Mouse (Mus musculus) heart, embryonic 11.5 days (tissue): ENCODE data around the gene Hist1h4n. TPM values are rescaled to one million over a fixed set of nuclear protein-coding genes. Genes with fewer than 3 reads are reported as not detected.
"Not testable (repeated sequence)": the region's sequence is repeated elsewhere in the genome, so short reads cannot be mapped to it uniquely, and the experiment has no call there.

Source experiments
- ATAC-seq: fragments of 200-750 bp; cut with Nextera tagmentation; replicated peaks from 2 replicates; pipeline ENCODE4 v1.8.0; 2017; ENCODE audit warnings: moderate library complexity; ENCODE audit not compliant: insufficient number of reproducible peaks, low FRiP score, low TSS enrichment
- H3K27ac ChIP-seq: fragments of 300-500 bp; sonication (generic); 2 replicates; pipeline ENCODE4 v1.5.1; 2014; ENCODE audit warnings: mild to moderate bottlenecking, low read depth, low read length
- H3K27me3 ChIP-seq: fragments of 300-500 bp; sonication (generic); 2 replicates; pipeline ENCODE4 v1.6.1; 2014; ENCODE audit warnings: mild to moderate bottlenecking, low read length, mixed read lengths; ENCODE audit not compliant: control insufficient read depth, insufficient read depth
- H3K36me3 ChIP-seq: fragments of 300-500 bp; sonication (generic); 2 replicates; pipeline ENCODE4 v1.6.1; 2014; ENCODE audit warnings: mild to moderate bottlenecking, low read length, moderate library complexity, mixed read lengths; ENCODE audit not compliant: control insufficient read depth, insufficient read depth
- H3K4me1 ChIP-seq: fragments of 300-500 bp; sonication (generic); 2 replicates; pipeline ENCODE4 v1.6.1; 2014; ENCODE audit warnings: low read length; ENCODE audit not compliant: control insufficient read depth, insufficient read depth
- H3K4me2 ChIP-seq: fragments of 300-500 bp; sonication (generic); 2 replicates; pipeline ENCODE4 v1.6.1; 2014; ENCODE audit warnings: mild to moderate bottlenecking, moderate library complexity
- H3K4me3 ChIP-seq: fragments of 300-500 bp; sonication (generic); 2 replicates; pipeline ENCODE4 v1.5.1; 2014; ENCODE audit warnings: low read depth, low read length
- H3K9ac ChIP-seq: fragments of 300-500 bp; sonication (generic); 2 replicates; pipeline ENCODE4 v1.6.1; 2014; ENCODE audit warnings: mild to moderate bottlenecking, low read depth, low read length, moderate library complexity
- H3K9me3 ChIP-seq: fragments of 300-500 bp; sonication (generic); replicated peaks from 2 replicates; pipeline ENCODE4 v1.6.1; 2016; ENCODE audit warnings: low read length; ENCODE audit not compliant: control insufficient read depth
- WGBS: fragments of 180-500 bp; shearing (Covaris S2); extraction: QIAGEN DNeasy Blood & Tissue Kit; methylation state at CpG from one replicate; pipeline ENCODE4 v1.1.7; 2014; ENCODE audit not compliant: insufficient replicate concordance; 5-methylcytosine and 5-hydroxymethylcytosine counted together
- polyA plus RNA-seq: library from polyadenylated mRNA; unstranded; fragments of >200 nt; fragmentation: Nextera tagmentation; extraction: Ambion mirVana; gene quantifications from 2 replicates; pipeline ENCODE4 v1.2.1, GENCODE M21; 2014

The Hist1h4n gene
- polyA plus RNA-seq, 1 experiment from 2014 or later, result 10.5 TPM

DNA sequence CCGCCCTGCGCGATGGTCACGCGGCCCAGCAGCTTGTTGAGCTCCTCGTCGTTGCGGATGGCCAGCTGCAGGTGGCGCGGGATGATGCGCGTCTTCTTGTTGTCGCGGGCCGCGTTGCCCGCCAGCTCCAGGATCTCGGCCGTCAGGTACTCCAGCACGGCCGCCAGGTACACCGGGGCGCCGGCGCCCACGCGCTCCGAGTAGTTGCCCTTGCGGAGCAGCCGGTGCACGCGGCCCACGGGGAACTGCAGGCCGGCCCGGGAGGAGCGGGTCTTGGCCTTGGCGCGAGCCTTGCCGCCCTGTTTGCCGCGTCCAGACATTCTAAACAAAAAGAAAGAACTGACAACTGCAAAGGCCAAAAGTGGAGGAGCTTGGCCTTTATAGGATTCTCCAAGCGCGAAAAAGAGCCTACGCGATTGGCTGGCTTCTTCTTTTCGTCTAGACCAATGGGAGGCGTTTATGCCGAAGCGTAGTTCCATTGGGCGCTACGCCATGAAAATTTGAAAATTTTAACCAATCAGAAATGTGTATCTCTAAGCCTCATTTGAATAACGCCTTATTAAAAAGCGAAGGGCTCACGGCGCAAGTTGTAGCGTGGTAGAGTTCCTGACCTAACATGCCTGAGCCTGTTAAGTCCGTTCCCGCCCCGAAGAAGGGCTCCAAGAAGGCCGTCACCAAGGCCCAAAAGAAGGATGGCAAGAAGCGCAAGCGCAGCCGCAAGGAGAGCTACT, 44.9 kb downstream of the Hist1h4n start, which contains the start of the genes Hist1h2an and Hist1h2bp:
Gene Hist1h2an, minus strand, starts transcription at position 320 of the 731 bp plus-strand sequence.
Gene Hist1h2bp, plus strand, starts transcription at position 563 of the 731 bp plus-strand sequence.
- peak within 1 kb of the TSS; percentile 84 for H3K27ac ChIP-seq
- H3K9me3 ChIP-seq, H3K27me3 ChIP-seq, H3K36me3 ChIP-seq: not testable (repeated sequence)
- peak; percentile 95 for ATAC-seq
- peak within 1 kb of the TSS; percentile 69; the same call in 1 of the 2 replicates for H3K9ac ChIP-seq
- WGBS, result under 1% methylated on average over 38 of the region's 63 CpGs
- H3K4me3 ChIP-seq, result peak within 1 kb of the TSS; percentile 39
- peaks cover 16% of the 10 kb centered on the region for H3K4me1 ChIP-seq
- peak within 1 kb of the TSS; percentile 61 for H3K4me2 ChIP-seq

DNA sequence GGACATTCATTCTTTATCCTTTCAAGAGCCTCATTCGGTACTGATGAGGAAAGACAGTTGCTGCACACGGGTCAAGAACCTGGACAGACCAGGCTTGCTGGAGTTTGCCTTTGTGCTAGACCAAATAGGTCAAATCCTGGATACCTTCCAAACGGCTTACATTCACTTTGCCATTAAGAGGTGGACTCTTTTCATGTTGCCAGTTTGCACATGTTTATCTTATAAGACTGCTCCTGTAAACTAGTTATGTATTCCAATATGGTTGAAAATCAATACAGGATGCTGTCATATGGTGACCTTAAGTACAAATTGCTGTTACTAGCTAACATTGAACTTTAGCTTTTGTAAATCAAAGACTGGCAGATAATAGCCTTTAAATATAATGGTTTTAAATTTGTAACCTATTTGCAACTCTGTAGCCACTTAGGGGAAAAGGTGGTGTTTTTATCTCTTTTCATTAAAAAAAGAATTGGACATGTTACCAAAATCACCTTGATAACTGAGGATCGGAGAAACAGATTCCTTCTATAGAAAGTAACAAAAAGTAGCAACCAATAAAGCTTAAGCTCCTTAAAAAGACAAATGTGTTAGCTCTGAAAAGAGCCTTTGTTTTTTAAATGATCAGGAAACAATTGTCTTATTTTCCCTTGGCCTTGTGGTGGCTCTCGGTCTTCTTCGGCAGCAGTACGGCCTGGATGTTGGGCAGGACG, 45.7 kb downstream of the Hist1h4n start:
- ATAC-seq, result no peak
- H3K9me3 ChIP-seq, result no peaks in the 10 kb centered on the region

DNA sequence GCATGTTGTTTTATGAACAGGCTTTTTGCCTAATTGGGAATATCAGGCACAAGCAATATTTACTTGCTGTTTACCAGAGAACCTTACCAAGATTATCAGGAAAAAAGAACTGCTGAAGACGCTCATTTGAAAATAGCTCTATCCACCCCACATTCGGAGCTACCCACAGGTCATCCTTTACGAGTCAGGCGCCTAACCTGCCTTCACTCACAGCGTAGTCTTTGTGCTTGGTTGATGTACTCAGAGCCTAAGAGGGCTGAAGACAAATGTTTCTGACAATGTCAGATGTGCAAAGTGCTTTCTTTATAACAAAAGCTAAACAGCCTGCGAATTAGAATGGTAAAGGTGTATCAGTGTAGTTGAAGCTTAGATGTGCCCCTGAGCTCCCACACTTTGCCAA, 47.7 kb downstream of the Hist1h4n start:
- Histone ChIP-seq H3K27me3 (no peaks in the 10 kb centered on the region), H3K36me3 (no peaks in the 10 kb centered on the region), H3K9me3 (no peaks in the 10 kb centered on the region), H3K4me2 (peak overlapping the region; percentile 75), H3K4me1 (peaks cover 13% of the 10 kb centered on the region; the same call in 1 of the 2 replicates), H3K4me3 (no peak overlapping the region), H3K9ac (peak overlapping the region; percentile 71), H3K27ac (peak overlapping the region; percentile 82)
- 39% methylated on average over 6 of the region's 6 CpGs for WGBS
- no peak for ATAC-seq

More for the DNA sequence above, 45.7 kb downstream of the Hist1h4n start:
- no peaks in the 10 kb centered on the region for H3K27me3 ChIP-seq
- H3K4me2 ChIP-seq, result peak overlapping the region; percentile 61
- peak overlapping the region; percentile 84 for H3K27ac ChIP-seq
- WGBS, result 9% methylated on average over 8 of the region's 8 CpGs
- H3K9ac ChIP-seq, result peak overlapping the region; percentile 69; the same call in 1 of the 2 replicates
- peak overlapping the region; percentile 39 for H3K4me3 ChIP-seq
- peaks cover 16% of the 10 kb centered on the region for H3K4me1 ChIP-seq
- no peaks in the 10 kb centered on the region for H3K36me3 ChIP-seq

DNA sequence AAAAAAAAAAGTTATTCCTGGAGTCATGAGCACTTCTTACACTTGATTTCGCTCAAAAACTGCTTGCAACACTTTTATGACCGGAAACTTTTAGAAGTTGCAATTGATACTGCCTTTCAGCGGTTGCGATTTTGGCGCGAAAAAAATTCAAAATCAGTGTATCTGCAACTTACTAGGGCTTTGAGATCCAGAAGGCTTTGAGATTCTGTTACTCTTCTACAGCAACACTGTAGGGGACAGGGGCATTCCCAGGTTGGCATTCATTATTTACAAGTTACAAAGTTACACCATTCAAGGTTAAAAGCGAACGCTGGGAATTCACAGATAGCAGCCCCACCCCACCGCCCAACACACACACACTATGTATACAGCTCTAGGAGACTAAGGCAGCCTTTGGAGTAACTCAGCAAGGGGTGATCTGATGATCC, 48.2 kb downstream of the Hist1h4n start:
- H3K9me3 ChIP-seq, result no peaks in the 10 kb centered on the region
- 3% methylated on average over 9 of the region's 9 CpGs for WGBS
- H3K27ac ChIP-seq, result peak overlapping the region; percentile 82
- H3K27me3 ChIP-seq, result no peaks in the 10 kb centered on the region
- H3K4me1 ChIP-seq, result peaks cover 13% of the 10 kb centered on the region; the same call in 1 of the 2 replicates
- no peak for ATAC-seq
- no peaks in the 10 kb centered on the region for H3K36me3 ChIP-seq
- peak overlapping the region; percentile 71 for H3K9ac ChIP-seq
- peak overlapping the region; percentile 39 for H3K4me3 ChIP-seq
- H3K4me2 ChIP-seq, result peak overlapping the region; percentile 75

DNA sequence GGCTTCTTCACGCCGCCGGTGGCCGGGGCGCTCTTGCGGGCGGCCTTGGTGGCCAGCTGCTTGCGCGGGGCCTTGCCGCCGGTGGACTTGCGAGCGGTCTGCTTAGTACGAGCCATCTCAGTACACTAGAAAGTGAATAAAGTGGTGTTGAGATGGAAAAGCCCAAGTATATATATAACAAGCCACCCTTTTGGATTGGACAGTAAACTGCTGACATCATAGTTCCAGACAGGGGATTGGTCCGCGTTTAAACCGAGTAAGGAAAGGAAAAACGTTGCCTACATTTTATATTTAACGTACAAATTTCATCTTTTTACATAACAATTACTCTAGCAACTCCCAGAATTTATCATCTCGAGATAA, 48.8 kb downstream of the Hist1h4n start, which contains the start of gene Hist1h3i:
Gene Hist1h3i, minus strand, starts transcription at position 116 of the 363 bp plus-strand sequence.
- Histone ChIP-seq H3K9ac (peak within 1 kb of the TSS; percentile 76), H3K4me3 (peak within 1 kb of the TSS; percentile 39), H3K9me3 (no peaks in the 10 kb centered on the region), H3K4me1 (peaks cover 13% of the 10 kb centered on the region; the same call in 1 of the 2 replicates), H3K27me3 (no peaks in the 10 kb centered on the region), H3K4me2 (peak within 1 kb of the TSS; percentile 75), H3K36me3 (no peaks in the 10 kb centered on the region), H3K27ac (peak within 1 kb of the TSS; percentile 87)
- ATAC-seq, result peak; percentile 64
- WGBS, result 0% methylated on average over 13 of the region's 20 CpGs

DNA sequence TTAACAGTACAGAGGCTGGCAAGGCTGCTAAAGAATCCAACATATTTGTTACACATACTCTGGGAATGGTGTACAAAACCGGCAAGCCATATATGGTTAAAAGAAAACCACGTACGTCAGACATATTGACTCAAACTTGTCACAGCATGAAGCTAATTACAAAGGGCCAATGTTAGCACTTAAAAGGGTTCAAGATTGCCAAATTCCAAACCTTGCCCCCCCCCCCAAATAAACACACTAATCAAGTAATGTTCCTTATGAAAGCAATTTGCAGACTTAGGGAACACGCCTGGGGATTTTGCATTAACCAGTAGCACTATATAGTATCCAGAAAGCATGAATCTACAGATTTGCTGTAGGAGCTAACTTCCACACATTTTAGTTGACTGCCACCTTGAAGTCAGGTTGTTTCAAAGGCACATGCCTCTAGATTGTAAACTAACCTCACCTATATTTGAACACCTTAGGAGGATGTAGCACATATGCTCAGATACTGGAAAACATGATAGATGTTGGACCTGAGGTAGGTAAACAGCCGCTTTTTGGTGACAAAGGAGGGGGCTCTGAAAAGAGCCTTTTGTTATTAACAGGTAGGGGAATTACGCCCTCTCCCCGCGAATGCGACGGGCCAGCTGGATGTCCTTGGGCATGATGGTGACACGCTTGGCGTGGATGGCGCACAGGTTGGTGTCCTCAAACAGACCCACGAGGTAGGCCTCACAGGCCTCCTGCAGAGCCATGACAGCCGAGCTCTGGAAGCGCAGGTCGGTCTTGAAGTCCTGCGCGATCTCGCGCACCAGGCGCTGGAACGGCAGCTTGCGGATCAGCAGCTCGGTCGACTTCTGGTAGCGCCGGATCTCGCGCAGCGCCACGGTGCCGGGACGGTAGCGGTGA, 49.4 kb downstream of the Hist1h4n start:
- Histone ChIP-seq H3K4me3 (peak overlapping the region; percentile 39), H3K4me1 (peaks cover 13% of the 10 kb centered on the region; the same call in 1 of the 2 replicates), H3K4me2 (peak overlapping the region; percentile 75), H3K27ac (peak overlapping the region; percentile 87), H3K9ac (peak overlapping the region; percentile 76)
- ATAC-seq, H3K9me3 ChIP-seq, H3K36me3 ChIP-seq, H3K27me3 ChIP-seq: not testable (repeated sequence)
- 2% methylated on average over 17 of the region's 35 CpGs for WGBS
